Mouse (Mus musculus): ENCODE data around the gene Srgap2.

GRCm38 (mm10) chr1:131528081-131528507 lies 942 bp upstream of the Srgap2 start:
- TF ChIP-seq CTCF (IDR thresholded peaks at IDR 0.05; ENCODE audit: low read depth, low read length): no peak
- TF ChIP-seq POLR2A (IDR thresholded peaks at IDR 0.05; ENCODE audit: borderline replicate concordance, low read depth, low read length): 0 out of 2 replicates have a peak, but pooled peaks have one; percentile 31

Measured in bone marrow macrophage, adult 2 months (primary cell).